Mouse (Mus musculus) testis, adult 2 months (tissue): ENCODE results near the gene Mypn. TPM values are rescaled to one million over a fixed set of nuclear protein-coding genes. Genes with fewer than 3 reads are reported as not detected.

Experiments
- H3K27ac ChIP-seq: fragments of 200-500 bp; 2 replicates; pipeline ENCODE4 v1.5.1; 2012; ENCODE audit warnings: low read depth, low read length; ENCODE audit not compliant: control insufficient read depth, insufficient read depth
- H3K27me3 ChIP-seq: fragments of 200-500 bp; 2 replicates; pipeline ENCODE4 v1.6.1; 2012; ENCODE audit warnings: mild to moderate bottlenecking, low read length, moderate library complexity; ENCODE audit not compliant: control insufficient read depth, insufficient read depth
- H3K36me3 ChIP-seq: fragments of 200-500 bp; 2 replicates; pipeline ENCODE4 v1.6.1; 2012; ENCODE audit warnings: mild to moderate bottlenecking, low read length; ENCODE audit not compliant: control insufficient read depth, insufficient read depth
- H3K4me1 ChIP-seq: fragments of 200-500 bp; 2 replicates; pipeline ENCODE4 v1.6.1; 2012; ENCODE audit warnings: low read length; ENCODE audit not compliant: control insufficient read depth, insufficient read depth
- H3K4me3 ChIP-seq: fragments of 200-500 bp; 2 replicates; pipeline ENCODE4 v1.5.1; 2012; ENCODE audit warnings: low read depth, mild to moderate bottlenecking, low read length, moderate library complexity, mixed read lengths; ENCODE audit not compliant: control insufficient read depth
- CTCF ChIP-seq: fragments of 200-500 bp; IDR thresholded peaks from 2 replicates; pipeline ENCODE4 v1.5.1; 2012; ENCODE audit warnings: low read depth, mild to moderate bottlenecking, inconsistent platforms, low read length, moderate library complexity; ENCODE audit not compliant: control insufficient read depth, insufficient read depth, insufficient replicate concordance
- POLR2A ChIP-seq: fragments of 200-500 bp; IDR thresholded peaks from 2 replicates; pipeline ENCODE4 v1.6.1; 2012; ENCODE audit warnings: low read depth, mild to moderate bottlenecking, inconsistent platforms, low read length, moderate library complexity; ENCODE audit not compliant: control insufficient read depth
- polyA plus RNA-seq: library from polyadenylated mRNA; depleted of rRNA; stranded (reverse); fragments of >200 nt; gene quantifications from 2 replicates; pipeline ENCODE4 v1.2.3, GENCODE M21; 2012

Mypn gene
- polyA plus RNA-seq, 1 experiment: 3.2 TPM

DNA sequence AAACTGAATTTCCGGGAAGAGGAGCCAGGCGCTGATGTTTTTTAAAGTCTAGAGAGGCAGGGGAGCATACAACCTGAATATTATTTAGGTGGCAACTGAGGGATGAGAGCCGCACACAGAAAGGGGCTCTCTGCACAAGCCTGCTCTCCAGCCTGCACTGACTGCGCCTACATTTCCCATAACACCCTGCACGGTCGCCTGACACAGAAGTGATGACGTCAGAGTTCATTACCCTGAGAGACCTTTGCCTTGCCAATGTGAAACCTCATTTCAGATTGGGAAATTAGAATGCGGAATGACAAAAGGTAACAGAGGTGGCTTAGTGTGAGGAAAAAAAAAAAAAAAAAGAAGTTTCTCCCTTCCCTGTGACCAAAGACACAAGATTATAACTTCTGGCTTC lies 81.2 kb downstream of the Mypn start:
- H3K27ac ChIP-seq: no peak overlapping the region
- H3K27me3 ChIP-seq: no peaks in the 10 kb centered on the region
- H3K4me3 ChIP-seq: no peak overlapping the region
- H3K4me1 ChIP-seq: no peaks in the 10 kb centered on the region
- no peaks in the 10 kb centered on the region for H3K36me3 ChIP-seq
- no peak for TF ChIP-seq POLR2A
- no peak for TF ChIP-seq CTCF

DNA sequence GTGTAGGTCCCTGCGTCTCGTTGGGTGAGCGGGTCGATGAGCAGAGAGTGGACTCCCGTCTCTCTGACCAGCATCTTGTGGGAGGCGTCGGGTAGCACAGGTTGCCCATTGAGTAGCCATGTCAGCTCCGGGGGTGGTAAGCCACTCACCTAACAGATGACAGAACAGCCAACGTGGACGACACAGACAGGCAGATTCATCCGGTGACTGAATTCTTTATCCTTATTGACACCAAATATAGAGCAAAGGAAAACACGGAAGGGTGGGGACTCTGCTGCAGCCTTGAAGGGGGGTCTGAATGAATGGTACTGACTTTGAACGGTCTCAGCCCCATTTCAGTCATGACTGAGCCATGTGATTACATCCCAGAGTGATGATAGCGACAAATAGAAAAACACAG lies 81.8 kb downstream of the Mypn start:
- H3K4me1 ChIP-seq: no peaks in the 10 kb centered on the region
- H3K36me3 ChIP-seq: no peaks in the 10 kb centered on the region
- TF ChIP-seq CTCF (no peak), POLR2A (no peak)

DNA sequence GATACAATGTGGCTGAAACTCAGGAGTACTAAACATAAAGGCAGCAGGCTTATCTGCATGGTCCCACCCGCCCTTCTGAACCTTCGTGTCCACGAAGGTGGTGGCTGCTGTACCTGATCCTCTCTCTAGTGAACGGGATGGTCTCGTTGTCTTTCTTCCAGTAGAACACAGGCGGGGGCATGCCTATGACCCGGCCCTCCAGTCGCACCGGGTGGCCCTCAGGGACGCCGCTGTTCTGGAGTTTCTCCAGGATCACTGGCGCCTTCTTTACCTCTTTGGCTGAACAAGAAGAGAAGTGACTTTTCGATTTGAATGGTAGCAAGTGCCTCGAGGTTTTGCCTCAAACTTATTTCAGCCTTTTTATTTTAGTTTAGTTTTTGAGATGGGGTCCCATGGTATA lies 83.8 kb downstream of the Mypn start:
- H3K27me3 ChIP-seq: no peaks in the 10 kb centered on the region
- TF ChIP-seq CTCF (no peak), POLR2A (no peak)
- H3K36me3 ChIP-seq: no peaks in the 10 kb centered on the region
- H3K27ac ChIP-seq: no peak overlapping the region
- peaks cover 7% of the 10 kb centered on the region for H3K4me1 ChIP-seq
- H3K4me3 ChIP-seq: no peak overlapping the region

More for the DNA sequence above, 81.8 kb downstream of the Mypn start:
- H3K27ac ChIP-seq: no peak overlapping the region
- no peaks in the 10 kb centered on the region for H3K27me3 ChIP-seq
- H3K4me3 ChIP-seq: no peak overlapping the region

DNA sequence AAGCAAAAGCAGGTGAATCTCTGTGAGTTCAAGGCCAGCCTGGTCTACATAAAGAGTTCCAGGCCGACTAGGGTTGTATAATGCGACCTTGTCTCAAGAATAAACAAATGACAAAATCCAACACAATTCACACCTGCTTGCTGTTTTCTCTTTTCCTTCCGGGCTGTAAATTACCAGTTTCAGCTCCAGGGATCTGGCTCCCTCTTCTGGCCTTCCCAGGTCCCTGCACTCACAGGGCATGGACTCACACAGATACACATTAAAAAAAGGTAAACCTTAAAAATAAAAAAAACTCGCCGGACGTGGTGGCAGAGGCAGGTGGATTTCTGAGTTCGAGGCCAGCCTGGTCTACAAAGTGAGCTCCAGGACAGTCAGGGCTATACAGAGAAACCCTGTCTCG lies 86.2 kb downstream of the Mypn start:
- TF ChIP-seq POLR2A: no peak
- no peaks in the 10 kb centered on the region for H3K27me3 ChIP-seq
- peaks cover 7% of the 10 kb centered on the region for H3K4me1 ChIP-seq
- H3K36me3 ChIP-seq: no peaks in the 10 kb centered on the region
- H3K27ac ChIP-seq: no peak overlapping the region
- no peak overlapping the region for H3K4me3 ChIP-seq

DNA sequence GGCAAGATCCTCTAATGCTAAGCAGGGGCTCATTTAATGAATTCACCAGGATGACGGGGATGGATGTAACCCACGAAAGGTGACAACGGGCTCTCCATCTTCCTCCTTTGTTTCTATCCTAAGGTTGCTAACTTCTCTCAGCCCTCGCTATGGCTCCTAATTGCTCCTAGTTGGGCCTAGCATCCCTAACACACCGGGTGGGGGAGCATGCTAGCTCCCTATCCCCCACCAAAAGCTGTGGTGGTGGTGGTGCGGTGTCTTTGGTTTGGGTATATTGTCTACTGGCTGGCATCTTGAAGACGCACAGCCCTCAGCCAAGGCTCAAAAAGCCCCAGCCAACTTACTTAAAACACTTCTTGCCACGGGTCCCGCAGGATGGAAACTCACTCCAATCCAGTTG lies 87.4 kb downstream of the Mypn start:
- H3K4me3 ChIP-seq: peak overlapping the region; percentile 59
- peaks cover 7% of the 10 kb centered on the region for H3K4me1 ChIP-seq
- no peak overlapping the region for H3K27ac ChIP-seq
- TF ChIP-seq CTCF: no peak
- no peak for TF ChIP-seq POLR2A
- no peaks in the 10 kb centered on the region for H3K27me3 ChIP-seq
- H3K36me3 ChIP-seq: no peaks in the 10 kb centered on the region

DNA sequence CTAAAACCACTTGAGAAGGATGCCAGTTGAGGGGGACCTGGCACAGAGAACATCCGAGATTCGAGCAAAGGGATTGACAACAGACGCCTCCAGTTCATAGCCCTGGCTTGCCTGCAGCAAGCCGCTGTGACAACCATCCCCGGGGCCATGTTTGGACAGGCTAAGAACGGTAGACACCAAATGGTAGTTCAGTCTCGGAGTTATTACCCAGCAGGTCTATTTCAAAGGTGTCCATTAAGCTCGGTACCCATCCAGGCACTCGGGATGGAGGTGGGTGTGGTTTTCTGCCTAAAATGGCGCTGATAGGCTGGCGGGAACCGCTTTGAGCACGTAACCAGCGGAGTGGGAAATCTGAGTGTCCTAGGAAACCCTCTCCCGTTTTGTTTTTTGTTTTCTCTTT lies 87.9 kb downstream of the Mypn start:
- Histone ChIP-seq H3K27ac (no peak overlapping the region), H3K36me3 (no peaks in the 10 kb centered on the region), H3K4me1 (peaks cover 7% of the 10 kb centered on the region), H3K4me3 (peak overlapping the region; percentile 59), H3K27me3 (no peaks in the 10 kb centered on the region)
- no peak for TF ChIP-seq CTCF
- TF ChIP-seq POLR2A: no peak

DNA sequence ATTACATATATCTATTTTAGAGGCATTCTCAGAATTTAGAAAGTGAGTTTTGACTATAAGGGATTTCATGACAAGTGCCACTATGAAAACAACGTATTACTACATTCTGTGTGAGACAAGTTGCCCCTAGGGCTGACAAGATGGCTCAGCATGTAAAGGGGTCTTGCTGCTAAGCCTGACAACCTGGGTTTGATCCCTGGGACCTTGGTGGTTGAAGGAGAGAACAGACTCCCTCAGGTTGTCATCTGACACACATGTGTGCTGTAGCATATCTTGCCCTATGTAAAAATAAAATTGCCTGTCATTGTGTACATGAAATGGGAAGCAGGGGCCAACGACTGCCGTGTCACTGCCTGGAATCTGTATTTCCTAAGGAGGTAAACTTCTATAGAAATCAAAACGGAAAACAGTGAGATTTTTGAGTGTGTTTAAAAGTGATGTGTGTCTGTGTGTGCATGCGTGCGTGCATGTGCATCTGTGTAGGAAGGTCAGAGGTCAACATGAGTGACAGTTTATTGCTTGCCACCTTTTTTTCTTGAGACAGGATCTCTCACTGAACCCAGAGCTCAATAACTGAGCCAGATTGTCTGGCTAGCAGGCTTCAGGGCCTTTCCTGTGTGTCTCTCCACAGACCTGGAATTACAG lies 89.9 kb downstream of the Mypn start:
- H3K36me3 ChIP-seq: no peaks in the 10 kb centered on the region
- H3K4me1 ChIP-seq: peaks cover 7% of the 10 kb centered on the region
- TF ChIP-seq CTCF: no peak
- no peak for TF ChIP-seq POLR2A
- H3K27me3 ChIP-seq: no peaks in the 10 kb centered on the region
- H3K27ac ChIP-seq: no peak overlapping the region
- no peak overlapping the region for H3K4me3 ChIP-seq

DNA sequence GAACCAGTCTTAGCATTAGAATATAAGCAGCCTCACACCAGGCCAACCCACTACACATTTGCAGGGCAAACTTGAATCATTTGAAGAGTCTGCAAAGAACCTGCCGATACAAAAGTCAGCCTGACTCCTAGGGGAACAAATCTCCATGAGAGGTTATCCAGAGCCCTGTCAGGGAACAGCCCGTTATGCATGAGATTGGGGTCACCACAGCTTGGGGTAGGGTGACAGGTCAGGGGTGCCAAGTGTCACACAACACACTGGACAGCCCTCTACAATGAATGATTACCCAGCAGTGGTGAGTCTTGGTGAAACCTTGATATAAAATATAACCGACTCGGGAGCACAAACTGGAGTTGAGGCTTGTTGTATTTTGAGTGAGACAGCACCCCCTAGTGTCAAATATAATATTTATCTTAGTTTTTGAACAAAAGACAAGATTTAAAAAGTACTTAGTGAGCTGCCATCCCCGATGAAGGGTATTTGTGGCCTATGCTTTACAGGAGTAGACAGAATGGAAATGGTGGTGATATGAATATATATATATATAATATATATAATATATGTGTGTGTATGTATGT lies 90.6 kb downstream of the Mypn start:
- H3K4me3 ChIP-seq: no peak overlapping the region
- H3K27ac ChIP-seq: no peak overlapping the region
- TF ChIP-seq POLR2A (no peak), CTCF (no peak)
- no peaks in the 10 kb centered on the region for H3K36me3 ChIP-seq
- no peaks in the 10 kb centered on the region for H3K27me3 ChIP-seq
- H3K4me1 ChIP-seq: peaks cover 7% of the 10 kb centered on the region
